Mouse (Mus musculus) small intestine, adult 2 months (tissue): ENCODE results near the gene Fsip1. TPM values are rescaled to one million over a fixed set of nuclear protein-coding genes. Genes with fewer than 3 reads are reported as not detected.

Experiments
- H3K27ac ChIP-seq: fragments of 200-500 bp; 2 replicates; pipeline ENCODE4 v1.5.1; 2012; ENCODE audit warnings: low read depth, low read length, control low read depth, inconsistent platforms; ENCODE audit not compliant: insufficient read depth
- H3K27me3 ChIP-seq: fragments of 200-500 bp; 2 replicates; pipeline ENCODE4 v1.6.1; 2012; ENCODE audit warnings: mild to moderate bottlenecking, moderate library complexity, low read length, inconsistent platforms; ENCODE audit not compliant: control insufficient read depth, insufficient read depth
- H3K36me3 ChIP-seq: fragments of 200-500 bp; 2 replicates; pipeline ENCODE4 v1.6.1; 2012; ENCODE audit warnings: mild to moderate bottlenecking, low read length, control low read depth, inconsistent platforms; ENCODE audit not compliant: control insufficient read depth, insufficient read depth
- H3K4me1 ChIP-seq: fragments of 200-500 bp; 2 replicates; pipeline ENCODE4 v1.6.1; 2012; ENCODE audit warnings: low read length, inconsistent platforms, mixed read lengths; ENCODE audit not compliant: control insufficient read depth, insufficient read depth, insufficient read length
- H3K4me3 ChIP-seq: fragments of 200-500 bp; 2 replicates; pipeline ENCODE4 v1.5.1; 2012; ENCODE audit warnings: low read depth, mild to moderate bottlenecking, control low read depth, inconsistent platforms, low read length, moderate library complexity
- CTCF ChIP-seq: fragments of 200-500 bp; IDR thresholded peaks from 2 replicates; pipeline ENCODE4 v1.5.1; 2012; ENCODE audit warnings: low read depth, mild to moderate bottlenecking, control low read depth, inconsistent platforms, low read length, moderate library complexity, mixed read lengths; ENCODE audit not compliant: insufficient replicate concordance, insufficient read length; ENCODE audit errors: extremely low read depth
- POLR2A ChIP-seq: fragments of 200-500 bp; IDR thresholded peaks from 2 replicates; pipeline ENCODE4 v1.6.1; 2012; ENCODE audit warnings: low read depth, mild to moderate bottlenecking, control low read depth, inconsistent platforms, low read length, moderate library complexity
- WGBS: fragments of 180-500 bp; shearing (Covaris S2); methylation state at CpG from one replicate; pipeline ENCODE4 v1.1.7; 2018; 5-methylcytosine and 5-hydroxymethylcytosine counted together
- polyA plus RNA-seq: library from polyadenylated mRNA; depleted of rRNA; stranded (reverse); fragments of >200 nt; gene quantifications from 2 replicates; pipeline ENCODE4 v1.2.3, GENCODE M21; 2012

The Fsip1 gene
- polyA plus RNA-seq, 1 experiment = 0.05 TPM

GRCm38 (mm10) chr2:118141651-118142050 is 115.1 kb downstream of the Fsip1 start:
- Histone ChIP-seq H3K4me3 (no peak overlapping the region), H3K4me1 (no peaks in the 10 kb centered on the region), H3K27ac (no peak overlapping the region), H3K27me3 (no peaks in the 10 kb centered on the region), H3K36me3 (no peaks in the 10 kb centered on the region)
- WGBS = 82% methylated on average over 10 of the region's 10 CpGs
- TF ChIP-seq POLR2A = no peak
- no peak for TF ChIP-seq CTCF

GRCm38 (mm10) chr2:118139261-118139660 is 117.5 kb downstream of the Fsip1 start:
- Histone ChIP-seq H3K4me3 (no peak overlapping the region), H3K27me3 (no peaks in the 10 kb centered on the region), H3K4me1 (no peaks in the 10 kb centered on the region), H3K27ac (no peak overlapping the region), H3K36me3 (no peaks in the 10 kb centered on the region)
- 69% methylated on average over 6 of the region's 6 CpGs for WGBS
- TF ChIP-seq CTCF = no peak
- no peak for TF ChIP-seq POLR2A

- H3K4me1 ChIP-seq = no peaks in the 10 kb centered on the region
These were observed 119.0 kb downstream of the Fsip1 start for GRCm38 (mm10) chr2:118137776-118138175.

GRCm38 (mm10) chr2:118137071-118137470 is 119.7 kb downstream of the Fsip1 start:
- WGBS = 86% methylated on average over 9 of the region's 9 CpGs
- H3K27ac ChIP-seq = no peak overlapping the region
- TF ChIP-seq POLR2A (no peak), CTCF (no peak)
- H3K4me1 ChIP-seq = no peaks in the 10 kb centered on the region
- no peaks in the 10 kb centered on the region for H3K36me3 ChIP-seq
- no peaks in the 10 kb centered on the region for H3K27me3 ChIP-seq
- no peak overlapping the region for H3K4me3 ChIP-seq

More at GRCm38 (mm10) chr2:118137776-118138175, 119.0 kb downstream of the Fsip1 start:
- no peak overlapping the region for H3K27ac ChIP-seq
- H3K27me3 ChIP-seq = no peaks in the 10 kb centered on the region
- H3K4me3 ChIP-seq = no peak overlapping the region
- TF ChIP-seq POLR2A = no peak
- no peak for TF ChIP-seq CTCF
- WGBS = 79% methylated on average over 2 of the region's 2 CpGs
- no peaks in the 10 kb centered on the region for H3K36me3 ChIP-seq

- Histone ChIP-seq H3K36me3 (no peaks in the 10 kb centered on the region), H3K27me3 (no peaks in the 10 kb centered on the region), H3K4me1 (peaks cover 2% of the 10 kb centered on the region; the same call in 1 of the 2 replicates), H3K27ac (no peak overlapping the region), H3K4me3 (no peak overlapping the region)
- 31% methylated on average over 3 of the region's 3 CpGs for WGBS
- TF ChIP-seq POLR2A (no peak), CTCF (no peak)
These were observed 128.5 kb downstream of the Fsip1 start for GRCm38 (mm10) chr2:118128313-118128712.

GRCm38 (mm10) chr2:118127516-118128288 is 129.1 kb downstream of the Fsip1 start:
- WGBS = 83% methylated on average over 5 of the region's 5 CpGs
- Histone ChIP-seq H3K27me3 (no peaks in the 10 kb centered on the region), H3K4me1 (peaks cover 2% of the 10 kb centered on the region; the same call in 1 of the 2 replicates), H3K4me3 (no peak overlapping the region), H3K36me3 (no peaks in the 10 kb centered on the region), H3K27ac (no peak overlapping the region)
- no peak for TF ChIP-seq POLR2A
- no peak for TF ChIP-seq CTCF

GRCm38 (mm10) chr2:118125943-118126470 is 130.8 kb downstream of the Fsip1 start:
- no peak overlapping the region for H3K27ac ChIP-seq

More at GRCm38 (mm10) chr2:118125943-118126470, 130.8 kb downstream of the Fsip1 start:
- H3K27me3 ChIP-seq = no peaks in the 10 kb centered on the region
- H3K36me3 ChIP-seq = peaks cover 1% of the 10 kb centered on the region; the same call in 1 of the 2 replicates
- TF ChIP-seq POLR2A = no peak
- no peak for TF ChIP-seq CTCF
- peaks cover 2% of the 10 kb centered on the region; the same call in 1 of the 2 replicates for H3K4me1 ChIP-seq
- 37% methylated on average over 7 of the region's 7 CpGs for WGBS
- H3K4me3 ChIP-seq = no peak overlapping the region
